Mouse (Mus musculus): ENCODE results near the gene Dot1l.
A peak's percentile ranks its signal among the peaks of the same experiment; 100 is the strongest.

Gene Dot1l

GRCm38 (mm10) chr10:80792175-80793032 lies 37.4 kb downstream of the Dot1l start:
- DNase-seq (ENCODE audit: low spot score in 2 of 2) = no peak

DNA sequence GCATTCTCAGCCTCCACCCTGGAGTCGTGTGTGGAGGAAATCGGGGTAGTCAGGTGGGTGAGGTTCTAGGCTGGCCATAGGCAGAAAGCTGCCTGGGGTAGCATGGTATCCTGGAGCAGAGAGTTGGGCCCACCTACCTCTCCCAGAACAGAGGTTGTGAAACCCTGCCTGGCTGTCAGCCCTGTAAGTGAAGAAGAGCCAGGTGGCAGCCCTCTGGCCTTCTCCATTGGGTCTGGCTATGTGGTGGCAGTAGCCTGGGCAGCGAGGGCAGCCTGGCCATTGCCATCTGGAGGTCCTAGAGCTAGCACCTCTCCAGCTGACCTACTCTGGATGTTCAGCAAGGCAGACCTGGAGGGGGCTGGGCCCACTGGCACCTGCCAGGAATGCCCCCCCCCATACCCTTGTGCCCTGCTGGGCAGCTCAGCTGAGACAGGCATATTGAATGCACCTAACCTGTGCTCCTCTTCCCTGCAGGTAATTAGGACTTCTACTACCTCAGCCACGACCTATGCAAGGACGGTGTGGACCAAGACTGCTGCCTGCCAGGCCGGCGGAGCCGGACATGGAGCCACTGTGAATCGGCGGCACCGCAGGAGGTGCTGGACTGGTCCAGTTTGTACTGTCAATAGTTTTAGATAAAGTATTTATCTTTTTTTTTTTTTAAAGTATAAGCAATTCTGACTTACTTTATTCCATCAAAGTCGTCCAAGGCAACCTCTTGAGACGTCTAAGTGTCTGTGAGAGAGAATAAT lies 38.2 kb downstream of the Dot1l start:
- no peak for DNase-seq (ENCODE audit: low spot score in 2 of 2)

DNA sequence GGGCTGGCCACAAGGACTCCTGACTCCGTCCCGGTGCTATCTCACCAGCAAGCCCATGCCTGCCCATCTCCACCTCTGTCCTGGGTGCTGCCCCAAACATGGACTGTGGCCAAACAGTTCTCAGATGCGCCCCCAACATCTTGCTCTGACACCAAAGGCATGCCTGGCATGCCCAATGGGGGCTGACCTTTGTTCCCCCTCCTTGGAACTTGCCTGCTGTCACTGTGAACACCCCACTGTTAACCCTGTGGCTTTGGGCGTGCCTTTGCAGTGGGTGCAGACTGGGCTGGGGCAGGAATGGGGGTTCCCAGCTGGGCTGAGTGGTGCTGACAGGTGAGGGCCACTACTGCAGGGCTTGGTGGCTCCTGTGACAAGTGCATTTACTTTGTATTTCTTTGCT lies 38.8 kb downstream of the Dot1l start:
- DNase-seq (ENCODE audit: low spot score in 2 of 2) = no peak

DNA sequence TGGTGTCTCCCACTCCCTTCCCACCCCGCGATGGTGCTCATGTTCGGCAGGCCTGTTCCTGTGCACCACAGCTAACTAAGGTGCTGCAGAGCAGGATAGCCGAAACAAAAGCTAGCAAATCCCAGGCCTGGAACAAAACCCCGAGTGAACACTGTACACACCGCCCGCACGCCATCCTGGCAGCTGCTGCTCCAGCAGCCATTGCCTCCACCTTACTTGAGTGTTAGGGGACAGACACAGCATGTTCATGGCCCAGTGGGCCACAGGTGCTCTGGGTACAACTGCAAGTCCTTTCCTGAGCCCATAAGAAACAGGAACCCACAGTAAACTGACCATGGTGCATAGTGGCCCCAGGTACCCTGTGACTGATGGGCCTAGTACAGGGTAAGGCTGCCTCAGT lies 39.7 kb downstream of the Dot1l start:
- no peak for DNase-seq (ENCODE audit: low spot score in 2 of 2)

DNA sequence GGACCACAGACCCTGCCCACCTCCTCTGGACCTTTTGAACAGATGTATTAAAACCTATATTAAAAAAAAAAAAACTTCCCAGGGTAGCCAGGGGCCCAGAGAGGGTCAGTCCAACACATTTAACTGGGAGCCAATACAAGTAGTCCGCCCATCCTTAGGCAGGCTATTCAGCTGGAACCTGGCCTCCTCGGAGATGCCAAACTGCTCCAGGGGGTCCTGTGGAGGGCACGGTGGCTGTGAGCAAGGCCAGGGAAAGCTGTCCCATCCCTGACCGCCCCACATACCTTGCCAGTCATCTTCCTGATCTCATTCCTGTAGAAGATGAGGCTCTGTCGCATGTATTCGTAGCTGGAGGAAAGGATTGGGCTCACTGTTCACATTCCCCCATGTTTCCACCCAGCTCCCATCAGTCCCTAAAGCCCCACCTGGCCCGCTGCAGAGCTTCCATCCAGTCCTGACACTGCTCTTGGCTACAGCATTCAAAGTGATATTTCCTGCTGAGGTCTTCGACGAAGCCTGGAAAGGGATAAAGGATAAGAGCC lies 41.4 kb downstream of the Dot1l start:
- DNase-seq (ENCODE audit: low spot score in 2 of 2) = no peak

DNA sequence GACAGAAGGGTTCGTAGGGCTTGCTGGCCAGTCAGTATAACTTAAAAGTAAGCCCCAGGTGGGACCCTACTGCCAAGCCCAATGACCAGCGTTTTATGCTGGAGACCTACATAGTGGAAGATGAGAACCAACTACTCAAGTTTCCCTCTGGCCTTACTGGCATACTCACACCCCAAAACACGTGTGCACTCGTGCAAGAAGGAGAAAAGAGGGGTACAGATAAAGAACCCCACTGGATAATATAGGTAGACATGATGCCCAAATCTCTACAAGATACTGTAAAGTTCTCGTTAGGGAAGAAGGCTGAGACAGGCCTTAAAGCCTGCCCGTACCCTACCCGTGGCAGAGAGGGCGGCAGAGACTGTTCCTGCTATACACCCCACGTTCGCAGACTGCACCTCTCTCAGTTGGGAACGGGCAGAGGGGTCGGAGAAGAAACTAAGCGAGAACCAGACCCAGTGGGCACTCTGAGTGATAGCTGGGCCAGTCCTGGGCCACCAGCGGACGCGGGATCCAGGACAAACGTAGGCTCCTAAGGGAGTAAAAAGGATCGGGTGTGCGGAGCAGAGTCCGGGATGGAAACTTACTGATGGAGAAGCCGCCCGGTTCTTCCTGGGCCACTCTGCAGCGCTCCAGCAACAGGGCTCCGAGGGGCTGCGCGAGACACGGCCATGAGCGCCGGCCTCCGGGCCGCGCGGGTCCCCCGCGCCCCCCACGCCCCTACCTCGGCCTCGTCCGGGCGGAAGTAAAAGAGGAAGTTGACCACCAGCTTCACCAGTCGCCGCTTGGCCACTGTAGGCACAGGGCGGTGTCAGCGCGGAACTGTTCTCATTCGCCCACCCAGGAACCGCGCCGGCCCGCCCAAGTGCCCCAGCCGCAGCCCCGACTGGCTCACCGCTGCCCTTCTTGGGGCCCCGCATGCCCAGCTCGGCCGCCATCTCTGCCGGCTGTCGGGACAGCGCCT lies 42.5 kb downstream of the Dot1l start:
- peak in 1 of 2 experiments; percentile 14 for DNase-seq (ENCODE audit: low spot score in 2 of 2)

DNA sequence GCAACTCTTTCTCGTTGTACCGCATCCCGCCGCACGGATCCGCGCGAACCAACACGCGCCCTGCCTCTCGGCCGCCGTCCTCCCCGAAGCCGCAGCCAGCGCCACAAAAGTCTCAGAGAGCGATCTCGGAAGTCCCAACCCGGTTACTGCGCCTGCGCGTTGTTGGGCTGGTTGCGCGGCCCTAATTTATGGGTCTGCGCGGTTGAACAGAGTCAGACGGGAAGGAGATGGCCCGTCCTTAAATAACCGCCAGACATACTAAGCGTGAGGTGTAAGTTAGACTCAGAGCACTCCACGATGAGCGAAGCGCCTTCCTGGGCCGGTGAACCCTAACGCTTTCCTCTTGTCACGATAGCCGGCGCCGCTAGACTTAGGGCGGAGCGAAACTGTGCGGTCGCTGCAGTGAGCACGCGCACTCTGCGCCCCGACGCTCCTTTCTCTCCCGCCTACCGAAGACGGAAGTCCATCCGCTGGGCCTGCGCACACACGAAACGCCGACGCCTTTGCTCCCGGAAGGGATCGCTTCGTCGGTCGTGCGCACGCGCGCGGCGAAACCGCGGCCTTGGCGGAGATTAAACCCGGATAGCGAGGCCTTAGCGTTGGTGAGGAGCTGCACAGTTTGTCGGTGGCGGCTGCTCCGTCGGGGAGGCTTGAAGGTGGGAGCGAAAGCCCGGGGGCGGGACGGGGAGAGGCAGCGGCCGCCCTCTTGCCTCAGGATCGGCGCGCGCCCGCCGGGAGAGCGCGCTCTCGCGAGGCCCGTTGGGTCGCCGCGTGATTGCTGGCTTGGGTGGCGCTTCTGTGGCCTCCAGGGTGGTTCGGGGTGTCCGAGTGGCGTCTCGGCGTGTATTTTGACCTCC lies 43.4 kb downstream of the Dot1l start, which contains the start of the genes Sf3a2 and Plekhj1:
Gene Sf3a2 (plus strand): TSS at position 49 of the 857 bp plus-strand sequence.
Gene Plekhj1 (minus strand): TSS at position 477 of the 857 bp plus-strand sequence.
- DNase-seq (ENCODE audit: low spot score in 2 of 2) = peak; percentile 95

GRCm38 (mm10) chr10:80799070-80799566 lies 44.1 kb downstream of the Dot1l start:
- no peak for DNase-seq (ENCODE audit: low spot score in 2 of 2)

GRCm38 (mm10) chr10:80802204-80802912 lies 47.4 kb downstream of the Dot1l start:
- DNase-seq (ENCODE audit: low spot score in 2 of 2) = no peak

- no peak for DNase-seq (ENCODE audit: low spot score in 2 of 2)
Measured at GRCm38 (mm10) chr10:80802996-80803395, 48.0 kb downstream of the Dot1l start.

GRCm38 (mm10) chr10:80804340-80804739 lies 49.3 kb downstream of the Dot1l start:
- DNase-seq (ENCODE audit: low spot score in 2 of 2) = no peak

GRCm38 (mm10) chr10:80804916-80805315 lies 49.9 kb downstream of the Dot1l start, which contains the start of gene Amh:
Amh (plus strand) TSS chr10:80805243.
- no peak for DNase-seq (ENCODE audit: low spot score in 2 of 2)

DNA sequence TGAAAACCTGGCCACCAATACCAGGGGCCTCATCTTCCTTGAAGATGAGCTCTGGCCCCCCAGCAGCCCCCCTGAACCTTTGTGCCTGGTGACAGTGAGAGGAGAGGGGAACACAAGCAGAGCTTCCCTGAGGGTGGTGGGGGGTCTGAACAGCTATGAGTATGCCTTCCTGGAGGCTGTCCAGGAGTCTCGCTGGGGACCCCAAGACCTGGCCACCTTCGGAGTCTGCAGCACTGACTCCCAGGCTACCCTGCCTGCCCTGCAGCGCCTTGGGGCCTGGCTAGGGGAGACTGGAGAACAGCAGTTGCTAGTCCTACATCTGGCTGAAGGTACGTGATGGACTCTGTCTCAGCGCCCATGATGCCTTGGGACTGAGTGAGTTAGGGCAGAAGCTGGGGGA lies 50.3 kb downstream of the Dot1l start:
- DNase-seq (ENCODE audit: low spot score in 2 of 2) = no peak

DNA sequence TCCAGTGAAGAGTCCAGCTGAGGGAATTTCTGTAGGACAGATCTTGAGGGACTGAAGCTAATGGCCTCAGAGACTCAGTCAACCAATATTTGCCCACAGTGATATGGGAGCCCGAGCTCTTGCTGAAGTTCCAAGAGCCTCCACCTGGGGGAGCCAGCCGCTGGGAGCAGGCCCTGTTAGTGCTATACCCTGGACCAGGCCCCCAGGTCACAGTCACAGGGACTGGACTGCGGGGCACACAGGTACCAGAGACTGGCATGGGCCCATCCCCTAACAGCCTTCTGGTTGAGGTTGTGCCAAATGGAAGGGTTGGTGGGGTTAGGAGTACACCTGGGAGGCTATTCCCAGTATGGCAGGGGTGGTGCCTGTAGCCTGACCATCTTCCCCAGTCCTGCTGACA lies 50.9 kb downstream of the Dot1l start:
- DNase-seq (ENCODE audit: low spot score in 2 of 2) = peak; percentile 57 to 70

- DNase-seq (ENCODE audit: low spot score in 2 of 2) = no peak
Measured at GRCm38 (mm10) chr10:80806341-80807056, 51.5 kb downstream of the Dot1l start.

DNA sequence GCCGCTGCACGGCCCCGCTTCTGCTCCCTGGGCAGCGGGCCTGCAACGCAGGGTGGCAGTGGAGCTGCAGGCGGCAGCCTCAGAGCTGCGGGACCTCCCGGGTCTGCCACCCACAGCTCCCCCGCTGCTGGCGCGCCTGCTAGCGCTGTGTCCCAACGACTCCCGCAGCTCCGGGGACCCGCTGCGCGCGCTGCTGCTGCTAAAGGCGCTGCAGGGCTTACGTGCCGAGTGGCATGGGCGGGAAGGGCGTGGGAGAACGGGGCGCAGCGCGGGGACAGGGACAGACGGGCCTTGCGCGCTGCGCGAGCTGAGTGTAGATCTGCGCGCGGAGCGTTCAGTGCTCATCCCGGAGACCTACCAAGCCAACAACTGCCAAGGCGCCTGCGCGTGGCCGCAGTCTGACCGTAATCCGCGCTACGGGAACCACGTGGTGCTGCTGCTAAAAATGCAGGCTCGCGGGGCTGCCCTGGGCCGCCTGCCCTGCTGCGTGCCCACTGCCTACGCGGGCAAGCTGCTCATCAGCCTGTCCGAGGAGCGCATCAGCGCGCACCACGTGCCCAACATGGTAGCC lies 52.1 kb downstream of the Dot1l start:
- DNase-seq (ENCODE audit: low spot score in 2 of 2) = peak; percentile 37 to 43

GRCm38 (mm10) chr10:80808099-80808984 lies 53.3 kb downstream of the Dot1l start:
- no peak for DNase-seq (ENCODE audit: low spot score in 2 of 2)
